Mouse (Mus musculus): ENCODE measurements around the gene Kpna2. TPM values are rescaled to one million over a fixed set of nuclear protein-coding genes. Genes with fewer than 3 reads are reported as not detected.

Kpna2 gene
- 28.0 and 32.2 TPM in 2 replicates for total RNA-seq (2014; rRNA removed)
- 17.0 and 20.9 TPM in 2 replicates for polyA plus RNA-seq (2012; rRNA removed)

DNA sequence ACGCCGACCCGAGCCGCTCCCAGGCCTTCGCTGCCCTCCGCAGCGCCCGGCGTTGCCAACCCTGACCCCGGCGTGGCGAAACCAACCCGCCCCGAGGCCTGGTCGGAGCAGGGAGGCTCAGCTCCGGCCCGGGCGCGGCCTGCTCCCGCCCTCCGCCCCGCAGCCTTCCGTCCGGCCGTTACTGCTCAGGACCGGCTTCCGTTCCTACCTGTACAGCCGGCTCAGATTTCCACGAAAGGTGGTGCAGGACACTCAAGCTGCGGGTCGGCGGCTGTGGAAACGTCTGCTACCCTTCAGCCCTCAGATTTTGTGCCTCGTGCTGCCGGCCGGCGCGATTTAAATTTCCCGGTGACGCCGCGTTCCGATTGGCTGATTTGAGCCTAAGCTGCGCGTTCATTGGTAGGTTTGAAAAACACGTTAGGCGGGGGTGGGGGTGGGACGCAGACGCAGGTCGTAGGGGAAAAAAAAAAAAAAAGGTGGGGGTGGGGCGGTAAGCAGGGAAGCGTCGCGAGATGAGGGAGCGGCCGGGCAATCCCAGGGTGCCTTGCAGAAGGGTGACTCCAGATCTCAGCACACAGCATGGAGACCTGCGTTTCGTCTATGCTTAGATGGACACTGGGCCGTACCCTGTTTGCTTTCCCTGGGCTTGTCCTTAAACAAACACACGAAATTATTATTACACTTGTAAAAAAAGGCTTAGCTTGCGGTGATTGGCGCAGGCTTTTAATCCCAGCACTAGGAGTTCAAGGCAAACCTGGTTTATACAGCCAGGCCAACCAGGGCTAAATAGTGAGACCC is at the start of gene Kpna2:
TSS of gene Kpna2 (minus strand) at position 391 of the 798 bp plus-strand sequence.
- DNase-seq (ENCODE audit: extremely low read depth, low read depth, low spot score) = peak; percentile 89
- peak within 1 kb of the TSS; percentile 87 for H3K27ac ChIP-seq (replicated peaks; ENCODE audit: insufficient read depth, low read depth, low read length)
- under 1% methylated on average over 62 of the region's 62 CpGs for WGBS

DNA sequence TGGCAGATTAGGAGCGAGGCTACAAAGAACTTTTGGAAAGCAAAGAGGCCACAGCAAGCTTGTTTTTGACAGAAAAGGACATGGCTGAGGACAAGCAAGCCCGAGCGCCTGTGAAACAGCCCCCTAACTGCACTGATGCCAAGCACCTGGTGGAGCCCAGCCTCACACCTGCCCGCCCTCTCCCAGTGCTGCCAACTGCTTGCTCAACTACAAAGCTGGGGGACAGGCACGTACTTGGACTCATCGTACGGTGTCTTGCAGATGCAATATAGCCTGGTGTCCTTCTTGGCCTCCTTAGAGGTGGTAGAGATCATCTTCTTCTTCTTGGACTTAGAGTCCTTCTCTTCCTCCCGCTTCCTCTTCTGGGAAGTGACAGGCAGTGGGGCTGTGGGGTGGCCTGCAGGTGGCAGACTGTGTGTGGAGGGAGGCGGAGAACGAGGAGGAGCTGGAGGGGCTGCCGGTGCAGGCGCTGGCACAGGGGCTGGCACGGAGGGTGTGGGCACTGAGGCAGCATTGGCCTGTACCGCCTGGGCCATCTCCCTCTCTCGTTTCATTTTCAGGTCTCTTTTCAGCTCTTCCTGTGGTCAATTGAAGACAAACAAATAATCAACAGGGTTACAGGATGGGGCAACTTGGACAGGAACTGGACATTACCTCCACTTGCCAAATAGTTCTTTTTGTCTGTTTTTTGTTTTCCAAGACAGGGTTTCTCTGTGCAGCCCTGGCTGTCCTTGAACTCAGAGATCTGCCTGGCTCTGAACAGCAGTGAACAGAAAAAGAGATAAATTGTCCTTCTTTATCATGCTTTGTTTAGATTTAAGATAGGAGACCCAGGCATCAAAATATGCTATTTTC is 47.7 kb upstream of the Kpna2 start:
- H3K27ac ChIP-seq (replicated peaks; ENCODE audit: insufficient read depth, low read depth, low read length) = peak overlapping the region; percentile 98
- TF ChIP-seq POLR2A (IDR thresholded peaks at IDR 0.05; ENCODE audit: extremely low read depth, insufficient read depth, low read length) (no peak), CTCF (IDR thresholded peaks at IDR 0.05; ENCODE audit: low read depth, low read length) (no peak)
- WGBS = 35% methylated on average over 15 of the region's 15 CpGs
- peak overlapping the region; percentile 50; the same call in 1 of the 2 replicates for H3K4me3 ChIP-seq (ENCODE audit: insufficient read depth, low read depth, low read length)
- H3K27me3 ChIP-seq (ENCODE audit: control insufficient read depth, insufficient read depth, low read length) = no peaks in the 10 kb centered on the region
- peaks cover 32% of the 10 kb centered on the region for H3K4me1 ChIP-seq (ENCODE audit: control insufficient read depth, insufficient read depth, low read length)
- peaks cover 9% of the 10 kb centered on the region; the same call in 1 of the 2 replicates for H3K36me3 ChIP-seq (ENCODE audit: control insufficient read depth, insufficient read depth, low read length)
- H3K79me2 ChIP-seq (ENCODE audit: control insufficient read depth, insufficient read depth, low read length) = no peaks in the 10 kb centered on the region
- H3K9ac ChIP-seq (ENCODE audit: low read depth, low read length) = peak overlapping the region; percentile 66
- peak; percentile 95 for DNase-seq (ENCODE audit: extremely low read depth, low read depth, low spot score)

More for the DNA sequence above, at the start of gene Kpna2:
- no peaks in the 10 kb centered on the region for H3K27me3 ChIP-seq (ENCODE audit: control insufficient read depth, insufficient read depth, low read length)
- peak within 1 kb of the TSS; percentile 79 for H3K9ac ChIP-seq (ENCODE audit: low read depth, low read length)
- H3K4me3 ChIP-seq (ENCODE audit: insufficient read depth, low read depth, low read length) = peak within 1 kb of the TSS; percentile 78
- H3K79me2 ChIP-seq (ENCODE audit: control insufficient read depth, insufficient read depth, low read length) = peaks cover 2% of the 10 kb centered on the region; the same call in 1 of the 2 replicates
- peak; percentile 74 for TF ChIP-seq POLR2A (IDR thresholded peaks at IDR 0.05; ENCODE audit: extremely low read depth, insufficient read depth, low read length)
- no peak for TF ChIP-seq CTCF (IDR thresholded peaks at IDR 0.05; ENCODE audit: low read depth, low read length)
- peaks cover 26% of the 10 kb centered on the region for H3K36me3 ChIP-seq (ENCODE audit: control insufficient read depth, insufficient read depth, low read length)
- H3K4me1 ChIP-seq (ENCODE audit: control insufficient read depth, insufficient read depth, low read length) = peaks cover 11% of the 10 kb centered on the region

DNA sequence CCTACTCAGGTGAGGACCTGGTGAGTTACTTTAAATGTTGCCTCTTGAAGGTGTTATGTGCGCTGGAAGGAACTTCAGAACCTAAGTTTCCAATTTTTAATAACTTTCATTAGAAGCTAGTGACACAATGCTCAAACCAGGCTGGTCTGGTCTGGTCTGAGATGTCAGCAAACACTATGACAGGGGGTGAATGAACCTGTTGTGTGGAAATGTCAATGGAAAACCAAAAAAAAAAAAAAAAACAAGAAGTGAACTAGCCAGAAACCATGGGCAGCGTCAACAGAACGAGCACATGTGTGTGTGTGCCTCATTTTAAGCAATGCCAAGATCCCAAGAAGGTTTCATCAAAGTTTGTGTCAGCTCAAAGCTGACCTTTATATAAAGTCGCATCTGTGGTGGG is 46.2 kb upstream of the Kpna2 start:
- WGBS = 30% methylated on average over 4 of the region's 4 CpGs
- H3K27me3 ChIP-seq (ENCODE audit: control insufficient read depth, insufficient read depth, low read length) = no peaks in the 10 kb centered on the region
- peak overlapping the region; percentile 88 for H3K27ac ChIP-seq (replicated peaks; ENCODE audit: insufficient read depth, low read depth, low read length)
- H3K79me2 ChIP-seq (ENCODE audit: control insufficient read depth, insufficient read depth, low read length) = no peaks in the 10 kb centered on the region
- H3K4me1 ChIP-seq (ENCODE audit: control insufficient read depth, insufficient read depth, low read length) = peaks cover 32% of the 10 kb centered on the region
- no peak overlapping the region for H3K4me3 ChIP-seq (ENCODE audit: insufficient read depth, low read depth, low read length)
- peak; percentile 90 for DNase-seq (ENCODE audit: extremely low read depth, low read depth, low spot score)
- TF ChIP-seq CTCF (IDR thresholded peaks at IDR 0.05; ENCODE audit: low read depth, low read length) (no peak), POLR2A (IDR thresholded peaks at IDR 0.05; ENCODE audit: extremely low read depth, insufficient read depth, low read length) (no peak)
- peaks cover 10% of the 10 kb centered on the region; the same call in 1 of the 2 replicates for H3K36me3 ChIP-seq (ENCODE audit: control insufficient read depth, insufficient read depth, low read length)
- H3K9ac ChIP-seq (ENCODE audit: low read depth, low read length) = peak overlapping the region; percentile 37

DNA sequence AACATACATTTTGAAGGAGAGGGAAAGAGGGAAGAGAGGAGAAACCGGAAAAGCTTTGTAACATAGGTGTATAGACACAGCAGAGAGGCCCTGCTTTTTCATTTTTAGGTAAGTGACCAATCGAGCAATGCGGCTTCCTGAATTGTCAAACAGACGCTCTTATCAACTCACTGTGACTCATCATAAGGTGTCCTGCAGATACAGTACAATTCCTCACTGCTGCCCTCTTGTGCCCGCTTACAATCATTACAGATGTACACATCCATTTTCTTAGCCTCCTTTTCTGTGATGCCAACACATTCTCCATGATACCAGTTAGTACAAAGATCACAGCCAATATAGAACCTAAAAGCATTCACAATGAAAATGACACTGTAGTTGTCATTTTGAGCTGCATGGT is 45.0 kb upstream of the Kpna2 start:
- 15% methylated on average over 5 of the region's 5 CpGs for WGBS
- peak; percentile 88 for DNase-seq (ENCODE audit: extremely low read depth, low read depth, low spot score)
- Histone ChIP-seq H3K27ac (replicated peaks; ENCODE audit: insufficient read depth, low read depth, low read length) (peak overlapping the region; percentile 50), H3K79me2 (ENCODE audit: control insufficient read depth, insufficient read depth, low read length) (no peaks in the 10 kb centered on the region), H3K9ac (ENCODE audit: low read depth, low read length) (no peak overlapping the region; the same call in 1 of the 2 replicates), H3K4me3 (ENCODE audit: insufficient read depth, low read depth, low read length) (no peak overlapping the region), H3K4me1 (ENCODE audit: control insufficient read depth, insufficient read depth, low read length) (peaks cover 36% of the 10 kb centered on the region), H3K36me3 (ENCODE audit: control insufficient read depth, insufficient read depth, low read length) (peaks cover 12% of the 10 kb centered on the region; the same call in 1 of the 2 replicates), H3K27me3 (ENCODE audit: control insufficient read depth, insufficient read depth, low read length) (no peaks in the 10 kb centered on the region)
- TF ChIP-seq POLR2A (IDR thresholded peaks at IDR 0.05; ENCODE audit: extremely low read depth, insufficient read depth, low read length) (no peak), CTCF (IDR thresholded peaks at IDR 0.05; ENCODE audit: low read depth, low read length) (peak; percentile 45)

DNA sequence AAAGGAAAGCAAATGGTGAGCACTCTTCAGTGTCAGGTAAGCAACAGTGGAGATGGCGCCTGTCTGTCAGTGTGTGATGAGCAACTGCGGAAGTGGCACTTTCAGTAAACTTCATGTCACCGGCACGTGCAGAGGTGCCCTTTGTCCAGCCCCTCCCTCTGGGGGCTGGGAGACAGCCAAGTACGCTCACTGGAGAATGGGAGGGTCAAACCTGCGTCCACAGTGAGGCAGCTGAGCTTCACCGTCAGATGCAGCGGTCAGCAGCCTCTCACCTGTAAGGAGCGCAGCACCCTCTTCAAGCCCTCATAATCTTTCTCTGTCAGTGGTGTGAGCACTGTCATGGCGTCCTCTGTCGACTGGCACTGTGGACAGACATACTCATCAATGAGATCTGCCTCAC is 44.0 kb upstream of the Kpna2 start:
- Histone ChIP-seq H3K36me3 (ENCODE audit: control insufficient read depth, insufficient read depth, low read length) (peaks cover 12% of the 10 kb centered on the region; the same call in 1 of the 2 replicates), H3K27ac (replicated peaks; ENCODE audit: insufficient read depth, low read depth, low read length) (peak overlapping the region; percentile 27), H3K4me3 (ENCODE audit: insufficient read depth, low read depth, low read length) (no peak overlapping the region), H3K79me2 (ENCODE audit: control insufficient read depth, insufficient read depth, low read length) (no peaks in the 10 kb centered on the region), H3K4me1 (ENCODE audit: control insufficient read depth, insufficient read depth, low read length) (peaks cover 38% of the 10 kb centered on the region), H3K9ac (ENCODE audit: low read depth, low read length) (no peak overlapping the region), H3K27me3 (ENCODE audit: control insufficient read depth, insufficient read depth, low read length) (no peaks in the 10 kb centered on the region)
- TF ChIP-seq CTCF (IDR thresholded peaks at IDR 0.05; ENCODE audit: low read depth, low read length) (no peak), POLR2A (IDR thresholded peaks at IDR 0.05; ENCODE audit: extremely low read depth, insufficient read depth, low read length) (no peak)
- WGBS = 39% methylated on average over 11 of the region's 11 CpGs
- peak; percentile 86 for DNase-seq (ENCODE audit: extremely low read depth, low read depth, low spot score)

All from liver, adult 2 months (tissue).